Mouse (Mus musculus) right cerebral cortex, postnatal 4 days (tissue): ENCODE measurements around the gene Ppp1r1b.
"Not testable (repeated sequence)": the region's sequence is repeated elsewhere in the genome, so short reads cannot be mapped to it uniquely, and the experiment has no call there.

ENCODE experiments used
- DNase-seq: peaks from one replicate; pipeline ENCODE4 v3.0.0-alpha.2; 2022

The Ppp1r1b gene

GRCm38 (mm10) chr11:98376756-98377155 is 28.6 kb downstream of the Ppp1r1b start:
- no peak for DNase-seq

GRCm38 (mm10) chr11:98377787-98378186 is 29.6 kb downstream of the Ppp1r1b start:
- no peak for DNase-seq

- DNase-seq: no peak
These were observed 31.2 kb downstream of the Ppp1r1b start for GRCm38 (mm10) chr11:98379379-98379778.

GRCm38 (mm10) chr11:98380106-98380505 is 31.9 kb downstream of the Ppp1r1b start:
- DNase-seq: no peak

- no peak for DNase-seq
These were observed 33.4 kb downstream of the Ppp1r1b start for GRCm38 (mm10) chr11:98381651-98382050.

- not testable (repeated sequence) for DNase-seq
These were observed 34.2 kb downstream of the Ppp1r1b start for GRCm38 (mm10) chr11:98382405-98382804.

GRCm38 (mm10) chr11:98383261-98384030 is 35.2 kb downstream of the Ppp1r1b start, which contains the start of gene Tcap:
Gene Tcap, plus strand, starts transcription at chr11:98383811.
- DNase-seq: no peak

GRCm38 (mm10) chr11:98384216-98384615 is 36.0 kb downstream of the Ppp1r1b start:
- no peak for DNase-seq

- DNase-seq: no peak
These were observed 36.8 kb downstream of the Ppp1r1b start for GRCm38 (mm10) chr11:98384721-98385637.

- DNase-seq: no peak
These were observed 37.7 kb downstream of the Ppp1r1b start, which contains the start of gene Pnmt for GRCm38 (mm10) chr11:98385638-98386585. Gene Pnmt, plus strand, starts transcription at chr11:98386450.

GRCm38 (mm10) chr11:98386596-98386995 is 38.4 kb downstream of the Ppp1r1b start:
- no peak for DNase-seq

GRCm38 (mm10) chr11:98387056-98387577 is 38.9 kb downstream of the Ppp1r1b start:
- DNase-seq: no peak

- DNase-seq: no peak
These were observed 40.1 kb downstream of the Ppp1r1b start for GRCm38 (mm10) chr11:98388282-98388681.

GRCm38 (mm10) chr11:98389221-98389780 is 41.1 kb downstream of the Ppp1r1b start:
- DNase-seq: peak; percentile 67

GRCm38 (mm10) chr11:98390141-98390540 is 41.9 kb downstream of the Ppp1r1b start:
- DNase-seq: no peak

- DNase-seq: no peak
These were observed 43.8 kb downstream of the Ppp1r1b start for GRCm38 (mm10) chr11:98392034-98392433.

GRCm38 (mm10) chr11:98392645-98393044 is 44.4 kb downstream of the Ppp1r1b start:
- DNase-seq: no peak

GRCm38 (mm10) chr11:98393317-98393716 is 45.1 kb downstream of the Ppp1r1b start:
- no peak for DNase-seq

GRCm38 (mm10) chr11:98394301-98394700 is 46.1 kb downstream of the Ppp1r1b start:
- DNase-seq: no peak

GRCm38 (mm10) chr11:98395041-98395440 is 46.8 kb downstream of the Ppp1r1b start:
- no peak for DNase-seq

GRCm38 (mm10) chr11:98397946-98398345 is 49.7 kb downstream of the Ppp1r1b start:
- no peak for DNase-seq
